Mouse (Mus musculus): ENCODE measurements around the gene Ncln. TPM values are rescaled to one million over a fixed set of nuclear protein-coding genes. Genes with fewer than 3 reads are reported as not detected.
"Not testable (repeated sequence)": the region's sequence is repeated elsewhere in the genome, so short reads cannot be mapped to it uniquely, and the experiment has no call there.

Gene Ncln
- total RNA-seq, 2 experiments from 2014 or later: 106 to 118 TPM

GRCm38 (mm10) chr10:81464405-81465264 lies 31.6 kb downstream of the Ncln start:
- no peak for DNase-seq (ENCODE audit: low spot score in 2 of 2)

DNA sequence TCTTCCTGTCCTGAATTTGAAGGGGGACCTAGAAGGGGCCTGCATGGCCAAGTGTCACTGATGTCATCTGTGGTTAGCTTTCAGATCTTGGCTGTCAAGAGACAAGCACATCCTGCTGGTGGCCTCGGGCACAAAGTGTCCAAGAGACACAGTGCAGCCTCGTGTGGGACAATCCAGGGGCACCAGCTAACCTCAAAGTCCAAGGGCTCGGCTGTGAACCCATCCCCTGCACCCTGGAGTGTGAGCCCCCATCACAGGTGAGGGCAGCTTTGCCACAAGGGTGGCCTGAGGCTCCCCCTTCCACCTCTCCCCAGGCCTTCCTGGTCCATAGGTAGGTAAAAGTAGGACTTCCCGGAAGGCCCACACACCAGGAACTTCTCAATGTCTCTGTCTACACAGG lies 32.7 kb downstream of the Ncln start:
- DNase-seq (ENCODE audit: low spot score in 2 of 2): no peak

- DNase-seq (ENCODE audit: low spot score in 2 of 2): no peak
Observed at GRCm38 (mm10) chr10:81462917-81463316, 33.3 kb downstream of the Ncln start.

- no peak for DNase-seq (ENCODE audit: low spot score in 2 of 2)
Observed at GRCm38 (mm10) chr10:81462415-81462804, 33.8 kb downstream of the Ncln start.

GRCm38 (mm10) chr10:81461673-81462414 lies 34.3 kb downstream of the Ncln start:
- no peak for DNase-seq (ENCODE audit: low spot score in 2 of 2)

GRCm38 (mm10) chr10:81460951-81461350 lies 35.2 kb downstream of the Ncln start:
- no peak for DNase-seq (ENCODE audit: low spot score in 2 of 2)

- no peak for DNase-seq (ENCODE audit: low spot score in 2 of 2)
Observed at GRCm38 (mm10) chr10:81460471-81460870, 35.7 kb downstream of the Ncln start.

DNA sequence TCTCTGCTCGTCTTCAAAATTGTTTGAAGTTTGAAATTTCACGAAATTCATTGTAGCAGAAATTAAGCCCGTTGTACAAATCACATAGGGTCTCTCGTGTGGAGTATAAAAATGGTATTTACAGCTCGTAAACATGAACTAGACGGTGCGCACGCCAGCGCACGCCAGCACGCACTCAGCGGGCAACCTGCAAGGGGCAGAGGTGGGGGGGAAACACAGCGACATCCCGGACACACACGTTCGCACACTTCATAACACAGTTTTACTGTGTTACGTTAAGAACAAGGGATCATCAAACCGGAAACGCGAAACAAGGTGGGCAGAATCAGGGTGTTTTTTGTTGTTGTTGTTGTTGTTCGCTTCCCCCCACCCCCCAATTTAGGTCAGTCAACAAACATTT lies 36.8 kb downstream of the Ncln start:
- DNase-seq (ENCODE audit: low spot score in 2 of 2): no peak

DNA sequence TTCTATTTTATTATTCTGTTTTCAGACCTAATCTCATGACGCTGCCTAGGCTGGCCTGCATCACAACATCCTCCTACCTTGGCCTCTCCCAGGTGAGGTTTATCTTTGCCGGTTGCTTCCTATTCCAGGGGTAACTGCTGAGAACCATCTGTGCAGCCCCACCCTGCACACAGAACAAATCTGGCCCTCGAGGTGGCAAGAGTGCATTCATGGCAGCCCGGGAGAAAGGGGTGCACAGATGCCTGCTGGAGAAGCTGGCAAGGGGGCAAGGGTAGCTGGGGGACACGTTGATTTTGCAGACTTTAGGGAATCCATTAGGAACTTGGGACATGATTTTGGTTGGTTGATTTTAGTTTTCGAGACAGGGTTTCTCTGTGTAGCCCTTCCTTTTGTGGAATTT lies 37.9 kb downstream of the Ncln start:
- DNase-seq (ENCODE audit: low spot score in 2 of 2): no peak

- DNase-seq (ENCODE audit: low spot score in 2 of 2): no peak
Observed at GRCm38 (mm10) chr10:81457624-81458023, 38.6 kb downstream of the Ncln start.

DNA sequence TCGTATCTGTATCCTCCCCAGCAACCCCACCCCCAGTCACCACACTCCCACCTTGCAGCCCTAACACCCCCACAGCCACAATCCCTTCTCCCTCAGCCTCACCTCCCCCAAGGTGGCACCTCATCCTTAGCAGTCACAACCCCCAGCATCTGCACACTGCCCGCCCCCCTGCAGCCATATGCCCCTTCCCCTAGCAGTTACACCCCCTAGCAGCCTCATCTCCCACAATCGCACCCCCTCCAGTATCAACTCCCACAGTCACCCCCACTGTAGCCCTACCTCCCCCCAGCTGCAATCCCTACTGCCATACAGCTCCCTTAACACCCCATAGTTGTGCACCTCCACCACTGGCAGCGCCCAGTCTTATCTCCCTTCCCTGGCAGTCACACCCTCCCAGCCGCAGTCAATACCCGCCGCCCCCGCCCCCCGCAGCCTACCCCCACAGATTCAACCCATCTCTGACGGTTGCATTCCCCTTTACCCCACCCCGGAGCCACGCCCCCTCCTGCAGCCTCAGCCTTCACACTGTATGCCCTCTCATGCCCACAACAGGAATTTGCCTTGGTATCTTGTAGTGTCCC lies 39.1 kb downstream of the Ncln start:
- no peak for DNase-seq (ENCODE audit: low spot score in 2 of 2)

- DNase-seq (ENCODE audit: low spot score in 2 of 2): no peak
Observed at GRCm38 (mm10) chr10:81455181-81455895, 40.9 kb downstream of the Ncln start, which contains the start of gene Nfic. Gene Nfic (minus strand): TSS chr10:81455635.

DNA sequence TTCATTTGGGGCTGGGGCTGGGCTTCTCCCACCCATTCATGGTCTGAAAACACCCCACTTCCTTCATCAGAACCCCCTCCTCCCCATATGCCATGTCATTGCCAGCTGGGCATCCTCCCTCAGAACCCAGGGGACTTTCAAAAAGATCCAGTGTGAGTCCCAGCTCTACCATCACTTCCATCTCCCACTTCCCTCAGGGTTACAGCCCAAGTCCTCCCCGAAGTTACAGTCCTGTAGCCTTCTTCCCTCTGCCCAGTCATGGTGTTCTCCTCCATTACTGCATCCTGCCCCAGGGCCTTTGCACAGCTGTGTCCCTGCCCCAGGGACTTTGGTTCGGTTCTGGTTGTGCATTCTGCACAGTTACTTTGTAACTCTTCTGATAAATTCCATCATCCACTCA lies 42.1 kb downstream of the Ncln start:
- no peak for DNase-seq (ENCODE audit: low spot score in 2 of 2)

DNA sequence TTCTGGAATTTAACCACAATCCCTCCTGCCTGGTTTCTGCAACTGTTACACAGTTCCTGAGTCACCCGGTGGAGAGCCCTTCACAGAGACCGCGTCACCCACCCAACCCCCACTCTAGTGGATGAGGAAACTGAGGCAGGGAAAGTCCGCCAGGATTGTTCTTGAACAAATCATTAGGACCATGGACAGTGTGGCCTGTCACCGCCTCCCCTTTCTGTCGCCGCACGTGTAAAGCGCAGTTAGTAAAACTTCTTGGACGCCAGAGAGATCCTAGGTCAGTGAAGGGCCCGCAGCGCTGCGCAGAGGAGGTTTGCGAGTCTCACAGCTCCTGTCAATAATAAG lies 43.3 kb downstream of the Ncln start:
- DNase-seq (ENCODE audit: low spot score in 2 of 2): no peak

DNA sequence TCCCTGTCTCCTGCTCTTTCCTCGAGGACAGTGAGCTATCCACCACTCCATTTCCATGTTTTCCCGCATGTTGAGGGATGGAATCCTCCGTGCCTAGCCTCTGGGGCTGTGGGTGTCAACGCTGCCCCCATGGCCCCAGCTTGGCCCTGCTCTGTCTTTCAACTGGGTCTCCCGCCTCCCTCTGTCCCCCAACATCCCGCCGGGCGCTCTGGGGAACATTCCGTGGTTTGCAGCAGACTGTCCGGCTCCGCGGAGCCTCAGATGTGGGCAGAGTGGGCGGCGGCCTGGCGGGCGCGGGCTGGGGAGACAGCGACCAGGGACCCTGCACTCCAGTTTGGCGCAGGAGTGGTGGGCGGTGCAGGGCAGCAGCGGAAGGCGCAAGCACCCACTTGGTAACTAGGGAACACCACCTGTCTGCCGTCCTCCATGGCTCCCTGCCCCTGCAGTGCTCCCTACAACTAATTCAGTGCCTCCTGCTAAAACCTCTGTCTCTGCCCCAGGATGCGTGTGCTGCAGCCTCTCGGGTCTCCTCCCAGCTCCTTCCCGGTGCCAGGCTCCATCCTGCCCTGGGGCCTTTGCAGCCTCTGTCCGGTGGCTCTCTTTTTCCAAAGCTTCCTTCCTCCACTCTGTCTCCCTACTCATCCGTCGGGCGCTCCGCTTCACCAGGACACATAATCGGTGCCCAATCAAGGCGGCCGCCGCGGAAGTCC lies 43.8 kb downstream of the Ncln start:
- DNase-seq (ENCODE audit: low spot score in 2 of 2): no peak

DNA sequence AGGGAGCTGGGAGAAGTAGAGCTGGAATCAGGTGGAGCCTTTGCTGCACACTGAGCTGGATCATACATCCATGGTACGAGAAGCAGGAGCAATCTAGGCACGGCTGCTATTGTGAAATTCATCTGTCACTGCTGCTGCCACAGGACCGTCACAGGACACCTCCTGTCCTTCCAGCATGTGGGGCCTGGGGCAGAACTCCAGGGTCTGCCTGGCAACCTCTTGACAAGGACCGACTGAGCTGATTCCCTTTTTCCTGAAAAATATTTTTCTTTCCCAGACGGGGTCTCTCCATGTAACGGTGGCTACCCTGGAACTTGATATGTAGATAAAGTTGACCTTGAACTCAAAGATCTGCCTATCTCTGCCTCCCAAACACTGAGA lies 44.8 kb downstream of the Ncln start:
- no peak for DNase-seq (ENCODE audit: low spot score in 2 of 2)

GRCm38 (mm10) chr10:81450641-81451364 lies 45.4 kb downstream of the Ncln start:
- peak in 1 of 2 experiments; percentile 15 for DNase-seq (ENCODE audit: low spot score in 2 of 2)

DNA sequence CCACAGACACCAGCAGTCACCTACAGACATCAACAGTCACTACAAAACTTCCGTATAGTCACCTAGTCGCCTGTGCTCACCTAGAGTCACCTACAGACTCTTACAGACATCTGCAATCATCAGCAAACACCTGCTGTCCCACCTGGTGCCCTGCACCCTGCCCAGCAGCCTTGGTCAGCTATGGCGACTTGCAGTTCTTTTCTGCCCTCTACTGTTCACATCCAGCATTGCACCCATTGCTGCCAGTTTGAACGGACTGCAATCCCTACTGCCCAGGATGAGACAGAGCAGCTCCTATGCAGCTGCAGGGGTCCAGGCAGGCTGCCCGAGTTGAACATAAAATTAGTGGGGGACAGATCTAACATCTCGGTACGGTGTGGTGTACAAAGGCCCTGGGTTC lies 46.1 kb downstream of the Ncln start:
- DNase-seq (ENCODE audit: low spot score in 2 of 2): peak; percentile 85

GRCm38 (mm10) chr10:81445516-81445915 lies 50.7 kb downstream of the Ncln start:
- DNase-seq (ENCODE audit: low spot score in 2 of 2): not testable (repeated sequence)

- no peak for DNase-seq (ENCODE audit: low spot score in 2 of 2)
Observed at GRCm38 (mm10) chr10:81441019-81441418, 55.2 kb downstream of the Ncln start.

Measured in adrenal gland, adult 18-20 months (tissue).